Mouse (Mus musculus) T-helper 2 cell (primary cell): ENCODE results near the gene Mex3a.

Experiments
- in situ Hi-C: fragments of 300-600 bp; cut with MboI, MseI; formaldehyde crosslinking; loops from one replicate; pipeline ENCODE4 v1.15.1; 2025; ENCODE audit warnings: high pct_unique_total_duplicates

Gene Mex3a

DNA sequence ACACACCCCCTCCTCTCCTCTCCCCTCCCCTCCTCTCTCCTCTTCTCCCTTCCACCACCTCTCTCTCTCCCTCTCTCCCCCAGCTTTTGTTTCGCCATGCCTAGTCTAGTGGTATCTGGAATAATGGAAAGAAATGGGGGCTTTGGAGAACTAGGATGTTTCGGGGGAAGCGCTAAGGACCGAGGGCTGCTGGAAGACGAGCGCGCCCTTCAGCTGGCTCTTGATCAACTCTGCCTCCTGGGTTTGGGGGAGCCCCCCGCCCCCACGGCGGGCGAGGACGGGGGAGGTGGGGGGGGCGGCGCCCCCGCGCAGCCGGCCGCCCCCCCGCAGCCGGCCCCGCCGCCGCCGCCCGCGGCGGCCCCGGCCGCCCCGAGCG is at the start of gene Mex3a:
TSS of gene Mex3a (plus strand) at position 97 of the 376 bp plus-strand sequence.
- in situ Hi-C loops, result no loop called here

DNA sequence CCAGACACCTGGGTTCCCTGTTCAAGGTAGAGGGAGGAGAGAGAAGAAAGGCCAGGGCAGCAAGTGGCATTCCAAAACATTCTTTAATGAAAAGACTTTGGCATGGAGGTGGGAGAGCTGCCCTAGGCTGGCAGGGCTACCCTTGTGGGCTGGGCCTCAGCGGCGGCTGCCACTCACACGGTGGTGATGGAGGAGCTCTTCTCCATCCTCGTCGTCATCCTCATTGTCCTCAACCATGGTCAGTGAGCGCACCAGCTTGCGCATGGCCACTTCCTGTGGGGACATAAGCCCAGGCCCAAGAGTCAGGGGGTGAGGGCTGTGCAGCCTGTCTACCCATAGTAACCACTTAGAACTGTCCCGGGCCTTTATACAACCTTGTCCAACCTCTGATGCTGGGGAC is 49.1 kb upstream of the Mex3a start:
- in situ Hi-C loops, result no loop called here

DNA sequence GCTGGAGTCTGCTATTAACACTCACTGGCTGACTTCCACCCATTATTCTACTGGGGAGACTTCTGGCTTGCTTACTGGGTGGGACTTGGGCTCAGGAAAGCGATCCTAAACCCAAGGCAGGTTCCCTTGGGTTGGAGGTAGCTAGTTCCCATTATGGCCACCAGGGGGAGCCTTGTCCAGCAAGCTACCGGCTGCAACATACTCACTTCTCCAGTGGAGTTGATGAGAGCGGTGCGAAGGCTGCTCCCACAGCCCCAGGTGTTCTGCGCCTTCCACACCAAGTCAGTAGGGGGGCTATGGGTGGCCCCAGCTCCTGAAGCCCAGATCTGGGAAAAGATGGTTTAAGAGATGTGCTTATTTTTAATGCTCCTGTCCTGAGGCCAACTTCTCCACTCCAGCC is 48.6 kb upstream of the Mex3a start:
- in situ Hi-C loops, result no loop called here

DNA sequence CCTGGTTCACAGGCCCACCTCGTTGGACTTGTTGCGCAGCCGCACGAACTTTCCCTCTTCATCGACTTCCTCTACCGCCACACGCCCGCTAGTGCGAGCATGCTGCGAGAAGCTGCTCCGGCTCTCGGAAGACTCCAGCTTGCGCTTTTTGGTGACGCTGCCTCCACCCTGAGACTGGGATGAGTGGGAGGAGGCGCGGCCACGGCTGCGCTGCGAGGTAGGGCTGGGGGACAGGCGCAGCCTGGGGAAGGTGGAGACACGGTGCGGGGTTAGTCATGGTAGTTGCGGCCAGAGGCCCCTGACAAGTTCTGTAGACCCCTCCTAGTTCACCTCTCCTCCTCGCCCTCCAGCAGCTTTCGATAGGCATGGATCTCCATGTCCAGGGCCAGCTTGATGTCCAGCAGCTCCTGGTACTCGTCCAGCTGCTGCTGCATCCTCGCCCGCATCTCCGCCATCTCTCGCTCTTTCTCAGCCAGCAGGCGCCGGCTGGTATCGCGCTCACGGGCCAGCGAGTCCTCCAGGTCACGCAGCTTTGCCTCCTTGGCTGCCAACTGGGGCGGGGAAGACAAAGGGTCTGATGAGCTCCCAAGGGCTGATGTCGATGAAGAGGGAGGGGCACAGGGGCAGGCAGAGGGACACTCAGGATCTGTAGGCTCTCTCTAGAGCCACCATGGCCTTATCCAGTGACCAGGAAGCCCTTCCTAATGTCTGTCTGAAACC is 47.4 kb upstream of the Mex3a start:
- in situ Hi-C loops, result loop anchor here (5.0 kb wide), 1 partner anchor 38 kb away; no protein-coding TSS in a partner anchor

DNA sequence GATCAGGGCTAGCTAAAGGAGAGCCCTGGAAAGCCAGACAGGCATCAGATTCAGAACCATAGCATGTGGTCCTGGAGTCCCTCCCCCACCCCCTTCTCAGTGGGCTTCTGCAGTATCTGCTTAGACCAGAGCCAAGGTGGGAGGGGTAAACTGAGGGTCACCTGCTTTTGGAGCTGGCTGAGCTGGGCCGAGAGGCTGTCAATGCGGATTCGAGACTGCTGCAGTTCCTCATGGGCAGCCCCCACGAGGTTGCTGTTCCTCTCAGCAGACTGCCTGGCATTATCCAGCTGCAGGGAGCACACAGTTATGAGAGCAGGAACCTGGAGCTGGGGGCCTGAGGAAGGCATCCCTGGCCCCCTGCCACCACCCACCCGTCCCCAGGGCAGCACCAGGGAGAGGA is 46.2 kb upstream of the Mex3a start:
- in situ Hi-C loops, result loop anchor here (5.0 kb wide), 1 partner anchor 36 kb away; no protein-coding TSS in a partner anchor

DNA sequence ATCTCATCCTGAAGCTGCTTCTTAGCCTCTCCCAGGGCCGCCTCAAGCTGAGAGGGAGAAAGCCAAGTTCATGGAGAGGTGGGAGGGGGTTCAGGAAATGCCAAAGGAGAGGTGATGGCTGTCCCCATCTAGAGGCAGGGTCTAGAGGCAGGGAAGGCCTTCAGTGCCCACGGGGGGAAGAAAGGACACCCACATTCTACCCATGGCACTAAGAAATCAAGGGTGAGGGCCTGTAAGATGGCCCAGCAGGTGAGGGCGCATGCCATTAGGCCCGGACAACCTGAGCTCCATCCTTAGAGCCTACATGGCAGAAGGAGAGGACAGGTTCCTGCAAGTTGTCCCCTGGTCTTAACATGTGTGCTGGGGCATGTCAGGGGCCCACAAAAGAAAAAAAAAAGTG is 45.3 kb upstream of the Mex3a start:
- in situ Hi-C loops, result loop anchor here (5.0 kb wide), 1 partner anchor 35 kb away; no protein-coding TSS in a partner anchor

DNA sequence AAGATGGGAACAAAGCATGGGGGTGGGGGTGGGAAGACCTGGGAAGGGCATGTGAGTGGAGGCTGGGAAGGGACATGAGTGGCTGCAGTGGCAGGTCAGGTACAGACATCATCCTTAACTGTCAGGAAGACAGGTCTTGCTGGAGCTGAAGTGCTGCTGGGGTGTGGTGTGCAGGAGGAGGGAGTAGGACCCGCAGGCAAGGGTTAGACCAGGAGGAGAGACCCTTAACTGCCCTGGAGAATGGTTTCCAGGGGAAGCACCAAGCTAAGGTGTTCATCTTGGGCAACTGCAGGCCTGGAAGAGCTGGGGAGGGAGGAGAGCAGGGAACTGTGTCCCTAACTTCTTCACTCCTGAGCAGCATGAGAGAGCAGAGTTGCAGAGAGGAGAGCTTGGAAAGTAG is 44.8 kb upstream of the Mex3a start:
- in situ Hi-C loops, result loop anchor here (5.0 kb wide), 1 partner anchor 35 kb away; no protein-coding TSS in a partner anchor

DNA sequence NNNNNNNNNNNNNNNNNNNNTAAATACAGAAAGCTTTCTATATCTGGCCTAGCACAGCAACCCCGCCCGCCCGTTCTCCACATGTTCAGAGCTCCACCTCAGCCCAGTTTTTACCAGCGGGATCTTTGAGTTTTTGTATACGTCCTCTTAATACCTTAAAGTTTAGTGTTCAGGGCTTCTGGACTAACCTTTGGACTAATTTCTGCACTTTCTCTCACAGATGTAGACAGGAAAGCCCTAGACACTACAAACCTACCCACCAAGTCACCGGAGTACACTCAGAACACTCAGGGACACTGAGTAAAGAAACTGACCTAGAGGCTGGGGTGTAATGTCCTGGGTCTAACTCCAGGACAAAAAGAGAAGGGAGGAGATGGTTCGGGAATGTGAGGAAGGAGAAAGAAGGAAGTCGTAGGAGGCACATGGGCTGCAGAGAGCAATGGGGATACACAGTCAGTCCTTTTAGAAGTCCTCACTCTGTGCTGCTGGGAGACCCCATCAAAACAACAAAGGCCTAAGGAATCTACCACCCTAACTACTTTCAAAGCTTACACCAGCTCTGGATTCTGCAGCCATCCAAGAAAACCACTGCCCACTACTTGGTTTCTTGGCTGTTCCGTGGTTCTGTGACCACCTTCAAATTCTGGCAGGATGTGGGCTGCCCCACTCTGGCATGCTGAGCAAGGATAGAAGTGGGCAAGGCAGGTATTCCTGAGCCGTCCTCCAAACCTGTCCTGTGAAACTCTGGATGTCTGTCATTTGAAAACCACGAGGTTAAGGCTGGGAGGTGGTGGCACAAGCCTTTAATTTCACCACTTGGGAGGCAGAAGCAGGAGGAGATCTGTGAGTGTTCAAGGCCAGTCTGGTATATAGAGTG is 38.3 kb upstream of the Mex3a start:
- in situ Hi-C loops, result no loop called here

DNA sequence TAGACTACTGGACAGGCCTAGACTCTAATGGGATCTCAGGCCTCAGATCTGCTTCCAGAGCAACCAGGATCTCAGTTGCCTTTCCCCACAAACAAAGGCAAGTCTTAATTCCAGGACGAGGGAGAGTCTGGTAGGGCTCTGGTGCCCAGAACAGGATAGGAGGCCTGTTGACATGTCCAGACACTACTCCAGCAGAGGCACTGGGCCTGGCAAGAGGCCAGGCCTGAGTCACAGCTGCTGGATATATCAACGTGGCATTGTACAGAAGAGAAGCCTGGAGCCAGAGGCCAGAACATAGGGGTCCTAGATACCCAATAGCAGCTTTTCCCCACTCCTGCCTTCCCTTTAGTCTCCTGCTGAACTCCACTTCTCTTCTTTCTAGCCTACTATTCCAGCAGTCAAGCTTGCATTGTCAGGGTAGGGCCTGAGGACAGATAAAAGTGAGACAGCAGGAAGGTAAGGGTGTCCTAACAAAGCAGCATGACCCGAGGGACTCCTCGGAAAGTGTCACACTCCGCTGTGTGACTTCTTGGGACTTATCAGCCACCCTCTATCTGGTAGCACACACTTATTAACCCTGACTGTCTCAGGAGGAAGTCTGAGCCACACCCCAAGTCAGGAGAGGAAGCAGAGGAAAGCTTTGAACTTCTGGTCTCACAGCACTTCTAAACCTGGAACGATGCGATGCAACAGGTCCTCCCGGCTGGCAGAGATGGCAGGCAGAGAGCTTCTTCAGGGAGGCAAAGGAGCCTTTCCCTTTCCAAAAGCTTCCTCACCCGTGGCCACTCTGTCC is 37.2 kb upstream of the Mex3a start:
- in situ Hi-C loops, result no loop called here

DNA sequence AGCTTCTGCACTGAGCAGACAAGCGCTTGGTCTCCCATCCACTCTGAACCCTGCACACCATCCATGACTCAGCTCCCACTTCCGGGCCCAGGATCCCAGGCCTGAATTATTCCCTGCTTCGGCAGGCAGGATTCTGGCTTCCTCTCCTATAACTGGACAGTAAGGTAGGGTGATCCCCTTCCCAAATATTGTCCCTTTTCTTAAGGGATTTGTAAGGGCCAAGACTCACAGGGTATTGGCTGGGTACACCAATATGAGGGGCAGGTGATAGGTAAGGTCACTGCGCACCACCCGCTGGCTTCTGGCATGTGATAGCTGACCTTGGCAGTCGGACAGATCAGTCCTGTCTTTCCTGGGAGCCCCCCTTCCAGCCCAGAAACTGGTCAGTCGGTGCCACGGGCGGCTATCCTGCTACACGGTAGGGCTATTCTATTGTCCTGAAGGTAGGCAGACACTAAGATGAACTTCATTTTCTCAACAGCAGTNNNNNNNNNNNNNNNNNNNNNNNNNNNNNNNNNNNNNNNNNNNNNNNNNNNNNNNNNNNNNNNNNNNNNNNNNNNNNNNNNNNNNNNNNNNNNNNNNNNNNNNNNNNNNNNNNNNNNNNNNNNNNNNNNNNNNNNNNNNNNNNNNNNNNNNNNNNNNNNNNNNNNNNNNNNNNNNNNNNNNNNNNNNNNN is 36.3 kb upstream of the Mex3a start:
- in situ Hi-C loops, result no loop called here

DNA sequence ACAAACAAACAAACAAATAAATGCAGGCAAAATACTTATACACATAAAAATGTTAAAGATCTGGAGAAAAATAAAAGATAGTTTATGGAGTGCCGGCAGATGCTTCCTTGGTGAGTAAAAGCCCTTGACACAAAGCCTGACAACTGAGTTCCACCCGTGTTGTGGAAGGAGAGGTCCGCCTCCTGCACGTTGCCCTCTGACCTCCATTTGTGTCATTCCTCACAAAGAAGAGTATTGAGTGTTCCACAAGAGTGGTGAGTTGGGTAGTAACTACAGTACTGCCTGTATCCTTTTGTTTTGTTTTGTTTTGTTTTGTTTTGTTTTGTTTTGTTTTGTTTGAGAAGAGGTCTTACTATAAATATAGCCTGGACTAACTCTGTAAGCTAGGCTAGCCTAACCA is 32.6 kb upstream of the Mex3a start:
- in situ Hi-C loops, result no loop called here

DNA sequence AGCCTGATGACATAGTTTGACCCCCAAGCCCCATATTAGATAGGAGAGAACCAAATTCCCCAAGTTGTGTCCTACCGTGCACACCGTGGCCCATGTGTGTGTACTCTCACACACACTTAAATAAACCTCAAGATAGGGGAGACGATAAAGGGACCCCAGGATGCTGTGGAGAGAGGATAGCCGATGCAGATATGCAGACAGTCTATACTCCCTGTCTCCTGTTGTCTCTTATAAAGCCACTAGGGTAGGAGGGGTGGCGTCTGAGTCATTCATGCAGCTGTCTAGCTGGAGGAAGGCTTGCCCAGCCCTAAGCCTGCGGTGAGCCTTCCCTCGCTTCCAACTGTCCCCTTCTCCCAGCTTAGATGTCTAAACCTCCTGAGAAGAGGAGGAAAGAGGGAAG is 32.1 kb upstream of the Mex3a start:
- in situ Hi-C loops, result no loop called here

DNA sequence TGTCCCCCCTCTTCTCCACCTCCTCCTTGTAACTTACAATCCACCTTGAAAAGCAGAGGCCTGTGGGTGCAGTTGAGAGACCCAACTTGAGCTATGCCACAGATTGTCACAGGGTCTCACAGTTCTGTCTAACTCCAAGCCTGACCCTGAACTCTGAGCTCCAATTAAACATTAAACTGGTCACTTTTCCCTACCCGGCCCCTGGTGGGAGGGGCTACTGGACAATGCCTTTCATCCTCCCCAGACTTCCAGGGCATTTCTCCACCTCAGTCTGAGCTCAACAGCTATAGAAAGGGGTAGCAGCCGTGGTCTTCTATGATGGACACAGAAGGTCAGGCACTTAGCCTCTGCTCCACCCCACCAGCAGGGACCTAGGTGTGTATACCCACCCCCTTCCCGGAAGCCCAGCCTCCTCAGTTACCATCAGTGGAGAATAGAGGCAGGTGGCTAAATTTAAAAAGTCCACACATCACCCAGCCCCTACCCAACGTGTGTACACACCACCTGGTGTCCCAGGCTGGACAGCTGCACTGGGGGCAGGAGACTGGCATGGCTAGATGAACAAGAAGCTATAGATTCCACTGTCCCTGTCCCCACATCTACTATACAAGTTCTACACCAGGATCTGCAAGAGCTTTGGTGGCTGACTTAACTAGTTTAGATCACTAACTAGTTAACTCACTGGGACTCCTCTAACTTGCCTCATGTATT is 31.4 kb upstream of the Mex3a start:
- in situ Hi-C loops, result no loop called here

DNA sequence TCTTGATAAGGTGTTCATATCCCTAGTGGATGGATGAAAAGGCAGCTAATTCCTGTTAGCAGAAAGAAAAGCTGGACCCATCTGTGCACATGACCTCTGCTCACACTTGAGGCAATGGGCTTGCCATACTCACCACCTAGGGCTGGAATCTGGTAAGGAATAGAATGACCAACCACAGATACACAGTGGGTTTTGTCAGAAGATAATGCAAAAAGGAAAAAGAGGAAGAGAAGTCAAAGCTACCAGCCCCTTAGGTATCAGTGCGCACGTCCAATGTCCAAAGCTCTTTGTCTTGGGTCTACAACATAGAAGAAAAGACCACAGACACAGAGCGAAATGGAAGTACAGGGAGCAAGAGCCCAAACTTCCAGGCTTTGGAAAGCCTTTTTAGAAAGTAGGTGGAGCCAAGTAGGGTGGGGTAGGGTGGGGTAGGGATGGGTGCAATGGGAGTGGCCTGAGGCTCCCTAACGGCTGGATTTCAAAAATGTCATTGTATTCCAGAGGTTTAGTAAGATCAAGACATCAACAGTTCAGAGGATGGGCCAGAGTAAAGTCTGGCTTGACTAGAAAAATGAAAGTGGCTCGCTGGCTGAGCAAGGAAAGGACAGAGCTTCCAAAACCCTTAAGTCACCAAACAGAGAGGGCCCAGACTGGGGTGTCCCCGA is 30.7 kb upstream of the Mex3a start:
- in situ Hi-C loops, result no loop called here

DNA sequence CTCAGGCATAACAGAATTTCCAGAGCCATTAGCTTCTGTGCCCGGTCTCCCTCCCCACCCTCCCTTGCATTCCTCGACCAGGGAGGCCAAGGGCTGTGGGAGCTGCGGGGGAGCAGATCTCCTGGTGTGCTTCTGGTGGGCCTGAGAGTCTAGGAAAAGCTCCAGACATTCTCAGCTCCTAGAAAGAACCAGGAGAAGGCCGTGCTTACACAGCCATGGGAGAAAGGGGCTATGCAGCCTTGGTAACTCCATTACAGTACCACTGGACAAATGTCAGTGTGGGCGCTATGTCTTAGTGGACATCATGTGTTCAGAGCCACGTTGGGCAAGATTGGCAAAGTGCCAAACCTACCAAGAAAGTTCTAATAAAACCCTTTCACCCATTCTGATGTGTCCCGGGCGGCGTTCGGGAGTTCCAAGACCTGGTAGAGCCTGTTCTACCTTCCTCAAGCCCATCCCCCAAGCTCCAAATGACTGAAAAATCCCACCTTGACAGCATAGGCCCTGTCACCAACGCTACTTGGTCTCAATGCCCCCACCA is 30.1 kb upstream of the Mex3a start:
- in situ Hi-C loops, result no loop called here

DNA sequence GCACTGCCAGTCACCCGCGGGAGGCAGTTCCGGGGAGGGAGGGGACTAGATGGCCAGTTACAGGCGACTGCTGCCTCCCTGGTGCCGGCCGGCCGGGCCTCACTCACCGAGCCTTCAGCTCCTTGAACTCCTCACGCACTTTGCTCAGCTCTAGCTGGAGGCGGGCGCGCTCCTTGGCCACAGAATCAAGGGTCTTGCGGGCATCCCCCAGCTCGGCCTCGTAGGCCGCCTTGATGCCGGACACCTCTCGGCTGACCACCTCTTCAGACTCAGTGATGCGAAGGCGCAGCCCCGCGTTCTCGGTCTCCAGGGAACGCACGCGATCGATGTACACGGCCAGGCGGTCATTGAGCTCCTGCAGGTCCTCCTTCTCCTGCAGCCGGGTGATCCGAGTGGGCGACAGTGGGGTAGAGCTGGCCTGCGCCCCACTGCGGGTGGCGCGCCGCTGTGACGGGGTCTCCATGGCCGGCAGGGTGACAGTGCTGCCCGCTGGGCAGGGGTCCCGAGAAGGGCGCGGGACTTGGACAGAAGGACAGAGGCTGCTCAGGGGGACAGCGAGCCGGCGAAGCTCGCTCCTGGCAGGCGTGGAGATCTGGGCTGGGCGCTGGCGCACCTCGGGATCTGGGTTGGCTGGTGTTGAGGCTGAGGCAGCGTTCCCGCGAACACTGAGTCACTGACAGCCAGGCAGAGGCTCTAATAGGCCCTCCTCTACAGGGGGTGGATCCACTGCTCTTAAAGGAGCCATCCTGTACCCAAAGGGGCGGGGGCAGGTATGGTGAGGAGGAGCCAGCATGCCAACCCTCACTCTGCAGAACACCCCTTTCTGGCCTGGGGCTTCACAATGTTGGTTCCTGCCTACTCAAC is 29.3 kb upstream of the Mex3a start:
- in situ Hi-C loops, result no loop called here

DNA sequence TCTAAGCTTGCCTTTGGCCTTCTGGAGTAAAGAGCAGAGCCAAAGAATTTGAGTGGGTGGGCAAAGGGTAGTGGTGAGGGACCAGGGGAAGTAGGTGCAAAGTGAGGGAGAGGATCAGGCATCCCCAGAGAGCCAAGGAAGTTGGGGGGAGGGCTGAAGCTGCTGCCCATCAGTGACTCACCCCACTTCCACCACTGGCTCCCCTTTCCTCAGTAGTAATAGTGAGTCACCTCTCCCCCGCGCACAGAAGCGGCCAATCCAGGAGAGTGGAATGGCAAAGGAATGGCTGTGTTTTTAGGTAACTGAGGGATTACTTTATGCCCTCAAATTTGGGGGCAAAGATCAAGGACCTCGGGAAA is 28.7 kb upstream of the Mex3a start:
- in situ Hi-C loops, result no loop called here

DNA sequence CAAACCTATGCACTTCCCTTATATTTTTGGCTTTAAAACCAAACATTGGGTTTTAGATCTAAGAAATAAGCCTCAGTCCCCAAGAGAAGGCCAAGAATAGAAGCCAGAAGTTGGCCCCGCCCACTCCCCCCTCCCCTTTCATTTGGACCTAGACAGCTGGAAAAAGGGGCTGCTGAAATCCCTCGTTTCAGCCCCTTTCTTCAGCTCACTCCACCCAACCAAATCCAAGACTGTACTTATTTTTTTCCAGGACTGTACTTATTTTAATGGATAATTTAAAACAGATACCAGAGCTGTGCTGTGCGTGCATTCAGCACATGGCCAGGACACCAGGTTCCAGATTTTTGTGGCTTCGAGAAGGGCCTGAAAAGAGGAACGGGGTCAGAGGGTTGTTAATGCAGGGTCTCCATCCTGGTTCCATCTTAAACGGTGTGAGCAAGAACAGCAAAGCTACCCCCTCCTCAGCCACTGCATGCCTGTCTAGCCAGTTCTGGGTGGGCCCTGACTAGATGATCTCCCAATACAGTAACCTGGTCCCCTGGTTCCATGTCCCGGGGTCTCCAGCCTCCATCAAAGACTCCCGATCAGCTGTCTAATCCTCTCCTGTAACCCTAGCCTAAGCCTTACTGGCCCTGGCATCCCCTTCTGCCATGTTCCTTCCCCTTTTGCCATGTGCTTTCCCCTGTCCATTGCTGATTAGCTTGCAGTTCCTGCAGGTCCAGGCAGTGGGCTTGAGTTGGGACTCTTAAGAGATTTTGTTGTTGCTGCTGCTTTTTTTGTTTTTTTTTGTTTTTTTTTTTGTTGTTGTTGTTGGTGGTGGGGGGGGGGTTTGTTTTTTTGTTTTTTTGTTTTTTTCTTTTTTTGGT is 28.1 kb upstream of the Mex3a start:
- in situ Hi-C loops, result no loop called here
